Mouse (Mus musculus) adrenal gland, adult (tissue): ENCODE data around the gene Cfap73.
A peak's percentile ranks its signal among the peaks of the same experiment; 100 is the strongest.

ENCODE experiments used
- DNase-seq, 2 experiments: peaks; one replicate each; pipeline ENCODE4 v3.0.0; 2022 to 2023; ENCODE audit warnings: low spot score in 1 of 2; ENCODE audit not compliant: inconsistent age in 2 of 2

Gene Cfap73

DNA sequence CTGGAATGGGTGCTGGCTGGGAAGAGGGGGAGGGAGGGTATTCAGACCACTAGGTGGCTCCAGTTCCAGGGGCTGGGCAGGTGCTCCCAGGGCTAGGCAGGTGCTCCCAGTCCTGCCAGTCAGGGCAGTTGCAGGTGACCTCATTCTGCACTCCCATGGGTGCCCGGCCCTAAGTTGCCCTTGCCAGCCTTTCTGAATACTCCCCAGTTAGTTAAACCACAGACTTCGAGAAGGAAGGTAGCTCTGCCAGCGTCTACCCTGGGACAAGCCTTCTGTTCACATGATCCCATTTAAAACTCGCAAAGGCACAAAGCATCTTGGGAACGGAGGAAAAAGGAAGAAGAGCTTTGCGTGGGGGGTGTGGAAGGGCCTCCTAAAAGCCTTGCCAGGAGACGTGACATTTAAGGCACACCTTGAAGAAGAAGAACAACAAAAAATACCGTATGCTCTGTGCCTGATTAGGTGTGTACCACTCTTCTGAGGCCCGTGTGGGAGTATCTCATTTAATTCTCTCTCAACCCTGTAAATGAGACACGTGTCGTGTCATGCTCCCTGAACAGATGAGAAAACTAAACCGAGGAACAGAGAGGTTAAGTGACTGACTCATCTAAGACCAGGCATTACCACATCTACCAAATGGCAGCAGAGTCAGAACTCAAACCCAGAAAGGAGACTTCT, 13.9 kb upstream of the Cfap73 start:
- DNase-seq: peak in 1 of 2 experiments; percentile 60

- DNase-seq: no peak
These were observed 13.3 kb upstream of the Cfap73 start for GRCm38 (mm10) chr5:120647361-120647760.

DNA sequence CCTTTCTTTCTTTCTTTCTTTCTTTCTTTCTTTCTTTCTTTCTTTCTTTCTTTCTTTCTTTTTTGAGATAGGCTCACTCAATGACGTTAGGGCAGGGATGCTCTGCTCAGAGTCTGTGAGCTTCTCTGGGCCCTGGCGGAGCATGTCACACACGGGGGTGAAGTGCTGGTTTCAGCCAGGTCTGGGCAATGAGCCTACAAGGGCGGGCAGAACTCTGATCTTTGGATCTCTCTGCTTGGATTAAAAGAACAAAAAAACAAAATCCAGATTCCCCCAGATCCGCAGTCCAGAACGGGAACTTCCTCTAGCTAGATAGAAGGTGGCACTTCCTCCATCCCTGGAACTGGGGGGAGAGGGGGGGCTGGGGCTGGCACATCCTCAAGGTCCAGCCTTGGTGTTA, 11.8 kb upstream of the Cfap73 start:
- DNase-seq: peak; percentile 60 to 77

- peak; percentile 86 to 93 for DNase-seq
These were observed 10.2 kb upstream of the Cfap73 start for GRCm38 (mm10) chr5:120644227-120644626.

DNA sequence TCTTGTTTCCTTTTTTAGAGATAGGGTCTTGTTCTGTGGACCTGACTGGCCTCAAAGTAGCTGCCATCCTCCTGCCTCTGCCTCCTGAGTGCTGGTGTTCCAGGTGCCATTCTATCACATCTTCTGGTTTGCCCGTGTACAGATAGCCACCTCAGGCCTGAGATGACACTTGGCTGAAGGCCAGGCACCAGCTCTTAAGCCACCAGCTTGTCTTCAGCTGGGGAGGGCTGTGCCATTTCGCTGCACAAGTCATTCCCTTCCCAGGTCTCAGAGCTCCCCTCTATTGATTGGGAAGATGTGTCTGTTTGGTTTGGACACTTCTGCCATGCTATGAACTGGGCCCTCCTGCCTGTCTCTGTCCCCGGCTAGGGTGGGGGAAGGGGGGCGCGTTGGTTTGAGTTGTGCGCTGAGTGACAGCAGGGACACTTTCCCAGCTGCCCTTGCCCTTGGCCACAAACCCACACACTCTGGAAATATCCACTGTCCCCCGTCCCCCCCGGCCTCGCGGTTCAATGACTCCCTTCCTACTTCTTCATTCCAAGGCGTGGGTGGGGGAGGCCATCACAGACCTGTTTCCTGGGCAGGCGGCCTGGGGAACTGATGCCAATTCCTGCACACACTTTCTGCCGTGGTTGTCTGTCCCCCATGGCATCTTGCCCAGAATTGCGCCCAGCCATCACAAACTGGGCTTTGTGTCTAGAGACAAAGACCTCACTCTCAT, 9.5 kb upstream of the Cfap73 start:
- DNase-seq: peak; percentile 79 to 91

DNA sequence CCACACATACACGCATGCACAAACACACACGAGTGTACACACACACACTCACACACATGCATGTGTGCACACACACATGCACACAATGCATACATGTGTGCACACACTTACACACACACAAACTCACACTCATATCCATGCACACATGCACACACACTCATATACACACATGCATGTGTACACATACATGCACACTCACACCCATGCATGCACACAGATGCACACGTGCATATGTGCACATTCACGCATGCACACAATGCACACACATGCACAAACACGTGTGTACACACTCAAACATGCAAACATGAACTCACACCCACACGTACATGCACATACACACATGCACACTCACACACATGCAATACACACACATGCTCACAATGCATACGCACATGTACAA, 6.1 kb upstream of the Cfap73 start:
- no peak for DNase-seq

- DNase-seq: no peak
These were observed 1.6 kb upstream of the Cfap73 start for GRCm38 (mm10) chr5:120635633-120636032.

GRCm38 (mm10) chr5:120634860-120635259, 825 bp upstream of the Cfap73 start:
- peak in 1 of 2 experiments; percentile 31 for DNase-seq

DNA sequence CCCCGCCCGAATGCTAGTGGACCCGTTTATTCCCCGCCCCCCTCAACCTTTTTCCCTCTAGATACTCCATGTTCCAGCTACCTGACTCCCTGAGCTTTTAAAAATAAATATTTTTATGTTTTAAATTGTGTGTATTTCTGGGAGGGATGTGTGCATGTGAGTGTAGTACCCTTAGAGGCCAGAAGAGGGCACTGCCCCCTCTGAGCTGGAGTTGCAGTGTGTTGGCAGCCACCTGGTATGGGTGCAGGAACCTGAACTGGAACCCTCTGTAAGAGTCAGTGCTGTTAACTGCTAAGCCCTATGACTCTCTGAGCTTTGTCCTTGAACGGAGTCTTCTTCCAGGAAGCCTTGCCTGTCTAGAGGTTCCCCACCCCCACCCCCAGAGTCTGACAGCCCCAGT, 2.1 kb downstream of the Cfap73 start:
- DNase-seq: no peak

- peak in 1 of 2 experiments; percentile 80 for DNase-seq
These were observed 2.9 kb downstream of the Cfap73 start for GRCm38 (mm10) chr5:120631128-120631527.

DNA sequence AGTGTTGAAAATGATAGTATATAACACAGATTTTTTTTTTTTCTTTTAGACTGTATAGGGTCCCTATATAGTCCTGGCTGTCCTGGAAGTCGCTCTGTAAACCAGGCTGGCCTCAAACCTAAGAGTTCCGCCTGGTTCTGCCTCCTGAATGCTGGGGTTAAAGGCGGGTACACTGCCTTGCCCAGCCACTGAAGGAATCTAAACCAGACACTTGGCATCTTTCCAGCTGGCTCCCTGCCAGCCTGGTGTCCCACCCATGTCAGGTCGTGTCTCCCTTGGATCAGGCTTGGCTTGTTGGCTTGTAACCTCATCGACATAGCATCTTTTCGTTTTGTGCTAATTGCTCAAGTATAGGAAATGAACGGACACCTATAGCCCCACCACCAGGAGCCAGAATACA, 5.4 kb downstream of the Cfap73 start:
- peak in 1 of 2 experiments; percentile 65 for DNase-seq

DNA sequence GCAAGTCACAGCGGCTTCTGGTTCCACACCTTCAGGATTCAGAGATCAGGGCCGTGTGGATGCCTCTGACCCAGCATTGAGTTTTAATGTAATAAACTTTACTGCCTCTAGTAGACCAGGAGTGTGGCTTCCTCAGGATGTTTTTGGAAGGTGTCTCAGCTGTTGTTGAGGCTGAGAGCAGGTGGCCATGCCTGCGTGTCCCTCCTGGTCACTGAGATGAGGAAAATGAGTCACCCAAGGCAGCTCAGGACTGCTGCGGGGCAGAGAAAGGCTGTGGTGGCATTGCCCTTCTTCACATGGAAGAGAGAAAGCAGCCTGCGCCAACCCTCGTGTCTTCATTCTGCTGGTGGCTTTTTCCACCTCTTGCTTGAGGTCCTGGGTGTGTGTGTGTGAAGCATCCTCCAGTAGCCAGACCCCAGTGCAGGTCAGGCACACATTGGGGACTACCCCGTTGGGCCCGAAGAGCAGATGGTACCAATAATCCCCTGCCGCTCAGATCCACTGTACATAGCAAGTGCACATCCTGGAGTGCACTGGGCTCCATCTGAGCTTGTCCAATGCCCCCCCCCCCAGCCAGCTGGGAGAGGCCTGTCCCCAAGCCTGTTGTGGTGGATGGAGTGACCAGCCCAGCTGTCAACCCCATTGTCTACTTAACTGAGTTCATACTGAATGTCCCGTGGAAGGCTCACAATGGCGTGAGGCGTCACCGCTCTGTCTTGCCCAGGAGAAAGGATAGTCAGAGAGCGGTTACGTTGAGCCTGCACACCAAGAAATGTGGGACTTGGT, 6.3 kb downstream of the Cfap73 start:
- DNase-seq: no peak

- DNase-seq: no peak
These were observed 7.6 kb downstream of the Cfap73 start for GRCm38 (mm10) chr5:120626399-120626798.

GRCm38 (mm10) chr5:120624427-120624826, 9.6 kb downstream of the Cfap73 start:
- DNase-seq: no peak

DNA sequence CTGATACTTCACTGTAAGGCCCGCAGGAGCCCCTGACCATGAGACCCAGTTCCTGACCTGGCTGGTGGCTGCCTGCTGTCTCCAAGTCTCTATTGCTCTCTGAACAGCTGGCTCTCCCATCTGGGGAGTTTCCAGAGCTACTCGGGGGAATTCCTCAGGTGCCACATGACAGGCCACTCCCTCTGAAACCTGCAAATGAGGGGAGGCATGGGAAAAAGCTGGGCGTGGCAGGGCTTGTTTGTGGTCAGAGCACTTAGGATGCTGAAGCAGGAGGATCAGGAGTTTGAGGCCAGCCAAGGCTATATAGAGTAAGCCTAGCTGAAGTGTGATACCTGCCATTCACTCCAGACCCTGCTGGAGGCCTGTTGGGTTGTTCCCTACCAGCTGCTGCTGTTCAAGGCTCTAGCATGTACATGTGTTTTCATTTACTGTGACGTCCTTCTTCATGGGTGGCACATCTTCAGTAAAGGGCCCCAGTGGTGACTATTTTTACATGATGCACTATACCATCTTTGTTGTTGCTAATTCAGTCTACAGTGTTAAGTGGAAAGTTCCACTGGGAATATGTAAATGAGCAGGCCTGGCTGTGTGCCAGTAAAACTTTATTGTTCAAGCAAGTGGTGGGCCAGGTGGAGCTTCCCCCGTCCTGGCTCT, 11.7 kb downstream of the Cfap73 start:
- DNase-seq: peak in 1 of 2 experiments; percentile 43

- no peak for DNase-seq
These were observed 12.2 kb downstream of the Cfap73 start for GRCm38 (mm10) chr5:120621846-120622197.

GRCm38 (mm10) chr5:120621078-120621765, 12.8 kb downstream of the Cfap73 start:
- no peak for DNase-seq

DNA sequence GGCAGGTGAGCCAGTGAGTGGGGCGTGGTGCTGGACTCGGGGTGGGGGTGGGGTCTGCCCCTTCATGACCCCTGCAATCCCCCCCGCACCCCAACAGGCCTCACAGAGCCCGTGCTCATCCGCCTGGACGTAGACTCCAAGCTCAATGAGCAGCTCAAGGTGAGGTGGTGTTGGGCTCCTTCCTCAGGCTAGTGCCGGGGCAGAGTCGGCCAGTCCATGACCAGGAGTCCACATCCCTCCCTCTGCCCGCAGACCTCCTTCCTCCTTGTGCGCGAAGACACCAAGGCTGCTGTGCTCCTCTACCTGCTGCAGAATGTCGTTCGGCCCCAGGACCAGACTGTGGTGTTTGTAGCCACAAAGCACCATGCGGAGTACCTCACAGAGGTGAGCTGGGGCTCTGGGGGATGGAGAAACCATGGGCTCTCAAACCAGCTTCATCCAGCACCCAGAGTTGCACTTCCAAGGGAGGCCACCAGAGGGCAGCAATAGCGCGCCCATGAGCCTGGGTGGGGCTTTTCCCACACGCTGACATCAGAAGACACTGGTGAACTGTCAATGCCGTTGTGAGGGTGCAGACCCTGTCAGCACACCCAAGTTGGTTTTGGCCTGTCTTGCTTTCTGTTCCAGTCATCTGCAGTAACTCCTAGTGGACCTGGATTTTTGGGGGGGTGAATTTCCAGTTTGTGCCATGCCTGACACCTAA, 13.5 kb downstream of the Cfap73 start:
- peak; percentile 83 to 96 for DNase-seq

- DNase-seq: peak in 1 of 2 experiments; percentile 80
These were observed 14.8 kb downstream of the Cfap73 start for GRCm38 (mm10) chr5:120619201-120619600.

- no peak for DNase-seq
These were observed 15.3 kb downstream of the Cfap73 start for GRCm38 (mm10) chr5:120618778-120619177.
